Mouse (Mus musculus): ENCODE measurements around the gene Uckl1.

DNA sequence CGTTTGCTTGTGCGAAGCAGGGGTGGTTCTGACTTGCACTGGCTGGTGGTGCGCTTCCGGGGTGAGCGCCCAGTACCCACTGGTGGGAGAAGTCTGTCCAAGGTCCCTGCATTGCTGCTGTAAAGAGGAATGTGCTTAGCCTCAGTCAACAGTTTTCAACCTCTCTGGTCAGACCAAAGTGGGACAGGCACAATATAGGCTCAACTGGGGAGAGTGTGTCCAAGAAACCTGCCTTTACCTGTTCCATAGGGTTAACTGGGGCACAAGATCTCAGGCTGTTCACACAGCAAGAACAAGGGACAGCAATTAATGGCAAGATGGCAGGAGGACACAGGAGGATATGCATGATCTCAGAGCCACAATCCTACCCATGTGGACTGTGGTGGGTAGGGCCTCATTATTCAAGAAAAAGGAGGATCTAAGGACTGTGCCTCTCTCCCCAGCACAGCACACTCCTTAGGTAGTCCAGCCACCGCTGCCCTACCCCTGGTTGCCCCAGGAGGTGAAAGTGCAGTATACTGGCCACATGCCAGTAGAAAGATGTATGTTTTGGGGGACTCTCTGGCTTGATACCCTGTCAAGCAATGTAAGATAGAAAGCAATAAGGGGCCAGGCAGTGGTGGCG is 9.7 kb downstream of the Uckl1 start:
- TF ChIP-seq POLR2A (IDR thresholded peaks at IDR 0.05; ENCODE audit: insufficient read depth, low read length) (no peak), CTCF (IDR thresholded peaks at IDR 0.05; ENCODE audit: low read depth, low read length) (no peak), EP300 (IDR thresholded peaks at IDR 0.05; ENCODE audit: insufficient read depth, low read depth, low read length) (no peak)
